Comparison of ENCODE assay signal across 20 mouse cellular contexts in genomic region chr1:177337756-177338155, GRCm38 (mm10).
DNase-seq lines count a peak whose midpoint lies in the region; ATAC-seq and TF ChIP-seq lines count a peak whose summit lies in the region.
"Had no signal": no experiment of that assay in that cellular context is flagged by ENCODE, and none has a peak within 500 bp of the region (broad histone marks: within the 10 kb centered on the region; RNA-seq: fewer than 3 reads in every experiment).

No protein-coding gene starts in this region.

- peaks cover 34% of the 10 kb centered on the region for H3K4me1 ChIP-seq in forebrain, embryonic 10.5 days
- H3K4me1 ChIP-seq in forebrain, embryonic 16.5 days (replicated peaks; ENCODE audit: control insufficient read depth, insufficient read depth, low read length), result 0 out of 2 replicates have a peak, but pooled peaks cover 7% of the 10 kb centered on the region
- no peaks in the 10 kb centered on the region for H3K4me1 ChIP-seq in lung, embryonic 14.5 days (ENCODE audit: insufficient read depth)
- H3K4me1 ChIP-seq in hindbrain, embryonic 14.5 days (replicated peaks; ENCODE audit: control insufficient read depth, insufficient read depth, low read length), result peaks cover 12% of the 10 kb centered on the region; the same call in 1 of the 2 replicates
- H3K4me1 ChIP-seq in midbrain, embryonic 15.5 days, result peaks cover 13% of the 10 kb centered on the region
- H3K4me1 ChIP-seq: embryonic facial prominence, embryonic 15.5 days had no signal

- H3K9ac ChIP-seq in forebrain, embryonic 16.5 days (replicated peaks; ENCODE audit: low read depth, low read length), result no peak overlapping the region
- no peak overlapping the region for H3K9ac ChIP-seq in lung, embryonic 14.5 days
- no peak overlapping the region for H3K9ac ChIP-seq in hindbrain, embryonic 14.5 days
- H3K9ac ChIP-seq in midbrain, embryonic 15.5 days, result no peak overlapping the region

- no peak overlapping the region for H3K4me3 ChIP-seq in forebrain, embryonic 10.5 days
- H3K4me3 ChIP-seq in forebrain, embryonic 16.5 days (replicated peaks; ENCODE audit: low read length), result no peak overlapping the region
- no peak overlapping the region for H3K4me3 ChIP-seq in lung, embryonic 14.5 days (ENCODE audit: low read depth, low read length)
- H3K4me3 ChIP-seq in hindbrain, embryonic 14.5 days (replicated peaks; ENCODE audit: low read length), result no peak overlapping the region
- no peak overlapping the region for H3K4me3 ChIP-seq in midbrain, embryonic 15.5 days

- TF ChIP-seq CTCF in lung, embryonic 14.5 days (IDR thresholded peaks at IDR 0.05; ENCODE audit: low read depth), result no peak

- no peaks in the 10 kb centered on the region for H3K36me3 ChIP-seq in forebrain, embryonic 10.5 days (replicated peaks)
- no peaks in the 10 kb centered on the region for H3K36me3 ChIP-seq in forebrain, embryonic 16.5 days (ENCODE audit: control insufficient read depth, insufficient read depth)
- H3K36me3 ChIP-seq in lung, embryonic 14.5 days (ENCODE audit: insufficient read depth), result no peaks in the 10 kb centered on the region
- H3K36me3 ChIP-seq in hindbrain, embryonic 14.5 days (replicated peaks; ENCODE audit: control insufficient read depth, insufficient read depth), result no peaks in the 10 kb centered on the region
- no peaks in the 10 kb centered on the region for H3K36me3 ChIP-seq in midbrain, embryonic 15.5 days (replicated peaks)
- H3K36me3 ChIP-seq: embryonic facial prominence, embryonic 15.5 days; limb, embryonic 10.5 days had no signal

- H3K27ac ChIP-seq in forebrain, embryonic 10.5 days, result peak overlapping the region; percentile 94
- H3K27ac ChIP-seq in forebrain, embryonic 16.5 days (ENCODE audit: low read length), result no peak overlapping the region; the same call in 1 of the 2 replicates
- peak overlapping the region; percentile 90; the same call in 1 of the 2 replicates for H3K27ac ChIP-seq in lung, embryonic 14.5 days (ENCODE audit: low read depth)
- peak overlapping the region; percentile 71; the same call in 1 of the 2 replicates for H3K27ac ChIP-seq in hindbrain, embryonic 14.5 days
- H3K27ac ChIP-seq in midbrain, embryonic 15.5 days, result peak overlapping the region; percentile 75
- H3K27ac ChIP-seq: embryonic facial prominence, embryonic 15.5 days had no signal

- H3K4me2 ChIP-seq in forebrain, embryonic 16.5 days (ENCODE audit: low read length), result no peak overlapping the region
- no peak overlapping the region for H3K4me2 ChIP-seq in lung, embryonic 14.5 days
- H3K4me2 ChIP-seq in hindbrain, embryonic 14.5 days (replicated peaks), result no peak overlapping the region
- no peak overlapping the region for H3K4me2 ChIP-seq in midbrain, embryonic 15.5 days

- no peaks in the 10 kb centered on the region for H3K9me3 ChIP-seq in forebrain, embryonic 10.5 days
- no peaks in the 10 kb centered on the region for H3K9me3 ChIP-seq in forebrain, embryonic 16.5 days (ENCODE audit: control insufficient read depth, low read length)
- H3K9me3 ChIP-seq in lung, embryonic 14.5 days (ENCODE audit: low read depth, low read length), result no peaks in the 10 kb centered on the region
- no peaks in the 10 kb centered on the region for H3K9me3 ChIP-seq in hindbrain, embryonic 14.5 days (ENCODE audit: control insufficient read depth, low read length)
- H3K9me3 ChIP-seq in midbrain, embryonic 15.5 days, result no peaks in the 10 kb centered on the region
- H3K9me3 ChIP-seq: embryonic facial prominence, embryonic 15.5 days; limb, embryonic 10.5 days; megakaryocyte, embryonic 14.5 days had no signal

- no peak for DNase-seq in forebrain, embryonic 10.5 days (ENCODE audit: extremely low spot score, low spot score)
- DNase-seq in lung, embryonic 14.5 days, result no peak
- DNase-seq in lung, postnatal 14 days, result no peak
- no peak for DNase-seq in hindbrain, embryonic 14.5 days (ENCODE audit: low spot score)
- no peak for DNase-seq in kidney, adult 9 months
- DNase-seq: adrenal gland, postnatal 10 days; cerebellum, adult 11-12 months; cerebellum, postnatal 25 days; gastrocnemius, adult 2 months; heart, postnatal 14 days; kidney, adult 18-20 months; kidney, postnatal 10 days; lung, adult 2 months had no signal

- ATAC-seq in forebrain, embryonic 16.5 days, result no peak
- no peak for ATAC-seq in lung, embryonic 14.5 days (ENCODE audit: insufficient read depth)
- no peak for ATAC-seq in hindbrain, embryonic 14.5 days (ENCODE audit: low FRiP score)
- ATAC-seq in midbrain, embryonic 15.5 days (replicated peaks), result no peak
- ATAC-seq in erythroid progenitor cell, adult 5-6 weeks (replicated peaks; ENCODE audit: low FRiP score, poor library complexity, severe bottlenecking), result no peak

- H3K27me3 ChIP-seq in forebrain, embryonic 10.5 days (ENCODE audit: poor library complexity, severe bottlenecking), result no peaks in the 10 kb centered on the region
- H3K27me3 ChIP-seq in forebrain, embryonic 16.5 days (replicated peaks; ENCODE audit: control insufficient read depth, insufficient read depth, low read length), result no peaks in the 10 kb centered on the region
- no peaks in the 10 kb centered on the region for H3K27me3 ChIP-seq in lung, embryonic 14.5 days (ENCODE audit: insufficient read depth, low read length)
- no peaks in the 10 kb centered on the region for H3K27me3 ChIP-seq in hindbrain, embryonic 14.5 days (ENCODE audit: control insufficient read depth, insufficient read depth, low read length)
- H3K27me3 ChIP-seq in midbrain, embryonic 15.5 days (replicated peaks), result no peaks in the 10 kb centered on the region
- H3K27me3 ChIP-seq: embryonic facial prominence, embryonic 15.5 days; Patski had no signal
